Mouse (Mus musculus): ENCODE measurements around the gene Tlk2.

DNA sequence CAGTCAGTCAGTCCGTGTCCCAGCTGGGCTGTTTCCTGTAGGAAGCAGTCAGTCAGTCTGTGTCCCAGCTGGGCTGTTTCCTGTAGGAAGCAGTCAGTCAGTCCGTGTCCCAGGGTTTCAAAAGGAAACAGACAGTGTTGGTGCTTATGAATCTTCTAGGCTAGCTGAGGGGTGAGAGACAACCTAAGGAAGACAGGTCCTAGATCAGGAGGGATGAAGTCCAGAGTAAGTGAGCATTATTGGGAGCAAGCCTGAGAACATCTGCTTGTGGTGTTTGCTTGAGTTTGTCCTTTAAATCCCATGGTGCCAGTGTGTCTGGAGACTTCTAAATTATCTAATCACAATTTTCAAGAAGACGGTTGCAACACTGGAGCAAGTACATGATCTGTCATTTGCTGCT, 81.1 kb downstream of the Tlk2 start:
- TF ChIP-seq POLR2A (IDR thresholded peaks at IDR 0.05; ENCODE audit: insufficient read depth, low read depth, low read length) (no peak), CTCF (IDR thresholded peaks at IDR 0.05; ENCODE audit: insufficient read depth, low read depth, low read length) (no peak)

Data from olfactory bulb, adult 2 months (tissue).